Mouse (Mus musculus) c-Kit-positive CD71-positive TER-119-negative erythroid progenitor cells, embryonic 14.5 days (primary cell): ENCODE results near the gene Slc26a8.
"Not testable (repeated sequence)": the region's sequence is repeated elsewhere in the genome, so short reads cannot be mapped to it uniquely, and the experiment has no call there.

Source experiments
- DNase-seq: peaks from one replicate; pipeline ENCODE4 v3.0.0-alpha.2; 2013; ENCODE audit warnings: low read depth

Gene Slc26a8

DNA sequence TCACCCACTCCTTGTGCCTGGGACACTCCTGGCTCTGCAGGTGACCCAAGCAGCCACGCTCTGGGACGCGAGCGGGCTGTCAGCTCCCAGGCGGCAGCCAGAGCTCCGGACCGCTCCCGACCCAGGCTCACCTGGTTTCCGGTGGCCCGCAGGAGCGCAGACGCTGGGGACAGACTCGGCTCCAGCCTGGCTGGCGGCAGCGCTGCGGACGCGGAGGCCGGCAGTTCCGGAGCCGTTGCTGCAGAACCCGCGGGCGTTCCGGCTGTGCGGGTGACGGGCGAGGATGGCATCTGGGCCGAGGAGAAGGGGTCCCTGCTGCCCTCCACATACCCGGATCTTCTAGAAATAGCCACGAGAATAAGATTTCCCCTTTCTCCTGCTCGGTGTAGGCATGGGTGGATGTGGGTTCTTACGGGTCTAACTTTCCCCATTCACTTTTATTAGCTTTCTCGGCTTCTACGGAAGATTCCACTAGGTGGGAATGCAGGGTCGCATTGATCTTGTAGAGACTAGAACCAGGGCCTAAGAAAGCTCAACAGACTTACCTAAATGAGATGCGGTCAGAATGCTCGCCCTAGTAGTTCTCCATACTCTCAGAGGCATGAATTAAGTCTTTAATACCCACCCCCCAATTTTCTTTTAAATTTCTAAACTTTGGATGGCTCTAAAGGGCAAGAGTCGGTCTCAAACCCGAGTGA is at the start of gene Slc26a8:
Gene Slc26a8 (minus strand): TSS at position 648 of the 698 bp plus-strand sequence.
- no peak for DNase-seq

DNA sequence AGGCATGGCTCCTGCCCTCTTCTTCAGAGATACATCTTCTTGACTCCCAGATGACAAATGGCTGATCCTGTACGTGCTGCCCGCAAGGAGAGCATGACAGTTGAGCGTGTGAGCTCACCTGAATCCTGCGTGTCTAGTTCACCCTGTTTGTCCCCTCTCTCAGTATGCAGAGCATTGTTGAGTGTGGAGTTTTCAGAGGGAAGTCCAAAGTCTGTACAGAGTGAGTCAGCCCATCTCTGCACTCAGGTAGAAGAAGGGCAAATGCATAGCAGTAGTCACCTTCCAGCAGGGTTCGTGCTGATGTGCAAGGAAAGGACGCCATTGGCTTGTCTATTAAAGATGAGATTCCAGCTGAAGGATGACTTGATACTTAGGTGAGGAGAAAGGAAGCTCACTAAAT is 49.2 kb upstream of the Slc26a8 start:
- DNase-seq, result no peak

DNA sequence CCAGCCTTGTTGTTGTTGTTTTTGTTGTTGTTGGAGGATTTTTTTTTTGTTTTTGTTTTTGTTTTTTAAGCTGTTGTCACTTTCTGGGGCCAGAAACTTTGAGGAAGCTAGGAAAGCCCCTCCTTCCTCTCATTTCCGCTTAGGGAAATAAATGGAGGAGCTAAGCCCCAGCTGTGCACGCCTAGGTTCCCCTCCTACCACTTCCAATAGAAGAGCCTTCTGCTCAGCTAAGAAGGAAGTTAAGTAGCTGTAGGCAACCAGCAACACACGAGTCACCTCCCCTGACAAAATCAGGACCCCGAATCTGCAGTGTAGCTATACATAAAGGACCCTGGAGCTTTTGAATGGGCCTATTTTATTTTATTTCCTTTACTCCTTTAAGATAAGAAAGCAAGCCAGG is 47.9 kb upstream of the Slc26a8 start:
- no peak for DNase-seq

DNA sequence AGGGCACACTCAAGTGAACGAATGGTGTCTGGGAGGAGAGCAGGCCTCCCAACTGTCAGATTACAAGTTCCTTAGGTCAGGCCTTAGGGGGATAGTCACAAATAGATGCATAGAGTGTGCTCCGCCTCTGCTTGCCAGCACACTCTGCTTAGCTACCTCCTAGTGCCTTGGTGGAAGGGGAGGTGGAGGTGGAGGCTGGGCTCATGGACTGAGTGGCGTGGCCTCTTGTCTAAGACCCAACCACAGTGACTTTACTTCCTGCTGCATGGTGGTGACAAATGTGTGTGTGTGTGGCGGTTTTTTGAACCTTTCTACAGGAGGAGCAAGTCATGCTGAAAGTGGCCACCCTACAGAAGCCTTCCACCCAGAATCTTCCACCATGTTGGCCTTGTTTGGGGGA is 46.5 kb upstream of the Slc26a8 start:
- no peak for DNase-seq

DNA sequence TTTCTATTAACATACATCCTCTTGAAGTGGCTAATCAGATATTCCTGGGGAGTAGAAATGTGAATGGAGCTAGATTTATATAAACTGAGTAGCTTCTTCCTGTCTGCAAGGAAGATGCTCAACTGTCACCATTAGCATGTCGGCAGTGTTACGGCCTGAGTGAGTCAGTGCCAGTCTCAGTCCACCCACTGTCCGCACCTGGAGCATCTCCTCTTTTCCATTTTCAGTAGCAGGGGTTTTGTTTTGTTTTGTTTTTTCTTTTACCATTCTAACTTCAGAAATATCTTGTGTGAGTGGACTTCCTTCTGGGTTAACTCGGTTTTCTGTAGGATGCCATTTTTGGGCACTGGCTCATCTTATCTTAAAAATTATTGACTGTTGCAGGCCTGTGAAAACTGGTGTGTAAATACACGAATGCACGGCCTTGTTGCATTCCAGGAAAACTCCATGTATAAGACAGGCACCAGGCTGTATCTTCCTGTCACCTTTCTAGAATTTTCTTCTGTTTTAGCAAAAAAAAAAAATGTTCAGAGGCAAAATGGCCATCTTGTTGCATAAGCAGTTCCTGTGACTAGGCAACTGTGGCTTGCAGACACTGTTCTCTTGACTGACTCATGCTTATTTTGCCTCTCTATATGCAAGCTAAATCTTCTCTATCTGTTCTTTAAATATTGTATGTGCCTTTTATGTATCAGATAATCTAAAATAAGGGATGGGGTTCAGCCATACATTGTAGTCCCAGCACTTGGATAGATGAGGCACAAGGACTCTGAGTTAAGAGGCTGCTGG is 45.5 kb upstream of the Slc26a8 start:
- DNase-seq, result no peak

DNA sequence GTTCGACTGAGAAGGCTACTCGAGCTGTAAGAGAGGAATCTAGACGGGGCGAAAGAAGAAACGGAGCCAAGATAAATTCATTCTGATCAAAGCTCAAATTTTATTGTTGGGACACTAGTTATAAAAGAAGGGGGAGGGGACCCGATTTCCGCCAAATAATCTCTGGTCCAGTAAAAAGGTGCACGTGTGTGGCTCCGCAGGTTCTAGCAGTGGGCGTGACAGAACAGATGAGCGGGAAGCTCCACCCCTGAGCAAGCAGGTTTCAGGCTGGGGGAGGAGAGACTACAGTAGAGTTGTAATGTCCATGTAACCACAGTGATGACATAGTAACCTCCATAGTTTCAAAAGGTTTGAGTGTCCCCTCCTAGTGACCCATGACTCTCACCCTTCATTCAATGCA is 37.5 kb upstream of the Slc26a8 start:
- not testable (repeated sequence) for DNase-seq

DNA sequence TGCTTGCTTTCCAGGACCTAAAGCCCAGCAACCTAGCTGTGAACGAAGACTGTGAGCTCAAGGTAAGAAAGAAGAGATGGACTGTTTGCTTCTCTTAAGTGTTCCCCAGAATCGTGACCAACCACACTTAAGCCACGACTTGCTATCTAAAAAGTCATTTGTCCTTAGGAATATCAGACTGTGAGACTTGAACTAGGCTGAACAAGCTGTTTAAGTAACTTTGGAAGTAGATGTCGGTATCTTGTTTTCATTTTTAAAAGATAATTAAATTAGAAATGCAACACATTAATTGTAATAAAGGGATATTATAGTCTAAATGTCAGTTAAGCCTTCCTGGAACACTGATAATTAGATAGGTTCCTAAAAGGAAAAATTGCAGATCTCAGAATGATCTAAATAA is 35.8 kb upstream of the Slc26a8 start, which contains the start of gene AC170998.1:
Gene AC170998.1 (plus strand): TSS at position 301 of the 400 bp plus-strand sequence.
- DNase-seq, result no peak

DNA sequence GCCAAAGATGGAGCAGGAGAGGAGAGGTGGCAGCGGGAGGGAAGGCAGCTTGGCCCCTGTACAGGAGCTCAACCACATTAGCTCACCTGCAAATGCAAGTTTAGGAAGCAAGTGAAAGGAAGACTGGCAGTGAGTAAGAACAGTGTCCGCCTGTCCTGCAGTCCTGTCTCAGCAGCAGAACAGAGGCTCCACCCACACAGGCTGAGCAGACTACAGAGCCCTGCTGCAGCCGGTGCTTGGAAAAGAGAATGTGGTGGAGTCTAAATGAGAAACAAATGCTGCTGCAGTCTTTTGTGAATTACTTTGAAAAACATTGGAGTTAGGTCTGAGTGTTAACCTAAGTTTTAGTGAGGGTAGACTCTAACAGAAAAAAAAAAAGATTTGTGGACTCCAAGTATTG is 27.5 kb upstream of the Slc26a8 start:
- no peak for DNase-seq

DNA sequence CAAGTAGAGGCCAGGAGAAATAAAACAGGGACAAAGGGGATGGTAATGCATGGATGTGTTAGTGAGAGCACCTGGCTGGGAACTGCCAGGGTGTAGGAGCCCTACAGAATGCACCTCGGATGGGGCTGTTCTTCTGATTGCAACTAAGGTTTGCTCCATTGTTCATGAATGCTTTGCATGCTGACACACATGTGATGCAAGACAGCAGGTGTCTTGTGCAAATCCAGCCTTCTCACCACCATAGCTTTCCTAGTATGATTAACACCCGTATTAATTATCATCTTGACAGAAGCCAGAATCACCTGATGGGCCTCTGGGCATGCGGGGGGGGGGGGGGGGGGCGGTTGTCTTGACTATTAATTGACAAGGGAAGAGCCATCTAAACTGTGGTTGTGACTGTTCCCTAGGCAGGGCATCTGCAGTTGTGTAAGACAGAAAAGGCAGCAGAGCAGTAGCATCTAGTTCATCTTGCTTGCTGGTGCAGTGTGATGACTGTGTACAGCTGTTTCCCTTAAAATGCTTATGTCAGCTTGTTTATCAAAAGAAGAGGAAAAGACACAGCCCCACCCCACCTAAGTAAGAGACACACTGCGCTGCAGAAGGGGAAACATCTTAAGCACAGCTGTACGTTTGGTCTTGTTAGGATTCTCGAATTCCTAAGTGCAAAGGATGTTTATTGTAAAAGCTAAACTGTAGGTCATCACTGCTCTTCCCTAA is 26.0 kb upstream of the Slc26a8 start:
- DNase-seq, result no peak

DNA sequence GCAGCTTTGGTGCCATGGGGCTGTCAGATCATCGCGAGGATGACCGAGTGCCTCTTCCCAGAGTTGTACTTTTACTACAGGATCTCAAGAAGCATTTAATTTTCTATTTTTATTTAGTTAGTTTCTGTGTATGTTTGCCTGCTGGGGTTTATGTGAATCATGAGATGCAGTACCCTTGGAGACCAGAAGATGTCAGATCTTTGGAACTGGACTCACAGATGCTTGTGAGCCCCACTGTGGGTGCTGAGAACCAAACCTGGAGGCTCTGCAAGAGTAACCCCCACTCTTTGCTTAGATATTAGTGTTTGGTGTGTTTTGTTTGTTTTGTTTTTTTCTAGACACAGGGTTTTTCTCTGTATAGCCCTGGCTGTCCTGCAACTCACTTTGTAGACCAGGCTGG is 24.0 kb upstream of the Slc26a8 start:
- DNase-seq, result no peak

DNA sequence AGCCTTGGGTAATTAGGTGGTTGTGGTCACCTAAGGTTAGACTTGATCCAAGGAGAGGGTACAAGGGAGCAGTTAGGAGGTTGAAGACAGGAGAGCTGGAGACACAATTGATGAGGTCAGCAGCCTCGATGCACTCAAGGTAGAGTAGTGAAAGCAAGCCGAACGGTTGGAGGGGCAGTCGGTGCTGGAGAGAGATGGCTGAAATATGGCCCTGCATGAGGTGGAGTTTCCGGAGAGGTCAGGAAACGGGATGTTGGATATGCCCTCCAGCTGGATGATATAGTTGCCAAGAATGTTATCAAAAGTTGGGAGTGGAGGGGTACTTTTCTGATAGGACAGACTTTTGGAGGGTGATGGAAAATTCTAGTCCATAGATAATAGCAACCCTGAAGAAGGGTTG is 22.3 kb upstream of the Slc26a8 start:
- DNase-seq, result no peak

DNA sequence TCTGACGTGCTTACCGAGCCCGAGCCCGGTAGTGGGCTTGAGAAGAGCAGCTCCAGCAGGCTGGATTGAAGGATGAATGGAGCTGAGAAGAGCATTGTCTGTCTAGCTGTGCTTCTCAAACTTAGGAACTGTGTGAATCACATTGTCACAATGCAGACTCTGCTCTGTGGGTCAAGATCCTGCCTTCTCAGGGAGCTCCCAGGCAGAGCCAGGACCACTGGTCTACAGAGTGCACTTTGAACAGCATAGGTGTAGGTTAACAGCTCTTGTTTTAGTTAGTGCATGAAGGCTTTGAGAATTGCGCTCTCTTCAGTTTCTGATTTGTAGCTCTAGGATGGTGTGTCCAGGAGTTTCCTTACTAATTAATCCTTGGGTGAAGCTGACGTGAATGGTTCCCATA is 21.2 kb upstream of the Slc26a8 start:
- DNase-seq, result no peak

DNA sequence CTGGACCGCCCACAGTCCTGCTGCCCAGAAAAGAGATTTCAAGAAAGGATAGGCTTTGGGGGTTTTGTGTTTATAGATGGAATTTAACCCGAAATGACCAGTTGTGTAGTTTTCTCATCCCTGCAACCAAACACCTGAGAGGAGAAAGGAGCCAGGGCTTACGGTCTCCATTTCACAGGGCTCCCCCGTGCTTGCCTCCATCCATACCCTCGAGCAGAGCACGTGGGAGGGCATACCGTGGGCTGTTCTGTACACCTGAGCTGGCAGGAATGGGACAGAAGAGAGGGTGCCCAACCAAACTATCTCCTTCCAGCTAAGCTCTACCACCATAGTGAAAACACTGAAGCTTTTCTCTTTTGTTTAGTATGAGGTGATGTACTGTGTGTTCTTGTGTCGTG is 20.3 kb upstream of the Slc26a8 start:
- no peak for DNase-seq

DNA sequence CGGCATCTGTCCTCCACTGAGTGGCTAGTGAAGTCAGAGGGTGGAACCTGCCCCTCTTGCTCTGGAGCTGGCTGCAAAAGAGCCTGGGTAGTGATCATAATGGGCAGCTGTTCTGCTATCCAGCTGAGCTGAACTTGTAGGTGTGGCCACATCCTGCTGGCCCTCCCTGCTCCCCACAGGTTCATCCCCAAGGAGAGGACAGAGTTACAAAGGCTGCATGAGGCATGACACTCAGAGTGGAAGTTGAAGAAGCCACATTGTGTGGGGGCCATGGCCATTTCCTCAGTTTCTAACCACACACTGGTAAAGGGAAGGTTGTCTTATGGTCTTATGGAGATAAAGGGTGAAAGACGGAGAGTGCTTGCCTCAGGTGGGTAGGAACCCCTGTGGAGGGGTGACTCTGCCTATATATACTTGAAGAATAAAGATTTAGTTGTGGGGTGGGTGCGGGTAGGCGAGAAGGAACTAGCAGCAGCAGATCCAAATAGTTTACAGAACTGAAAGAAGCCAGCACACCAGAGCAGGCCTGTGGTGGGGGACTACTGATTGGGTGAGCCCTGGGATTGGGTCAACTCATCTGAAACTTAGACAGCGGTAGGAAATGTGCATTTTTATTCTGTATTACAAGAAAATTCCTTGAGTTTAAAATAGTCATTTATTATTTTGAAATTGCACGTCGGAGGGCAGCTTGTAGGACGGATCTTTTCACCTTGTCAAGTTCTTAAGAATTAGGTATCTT is 19.7 kb upstream of the Slc26a8 start:
- no peak for DNase-seq

DNA sequence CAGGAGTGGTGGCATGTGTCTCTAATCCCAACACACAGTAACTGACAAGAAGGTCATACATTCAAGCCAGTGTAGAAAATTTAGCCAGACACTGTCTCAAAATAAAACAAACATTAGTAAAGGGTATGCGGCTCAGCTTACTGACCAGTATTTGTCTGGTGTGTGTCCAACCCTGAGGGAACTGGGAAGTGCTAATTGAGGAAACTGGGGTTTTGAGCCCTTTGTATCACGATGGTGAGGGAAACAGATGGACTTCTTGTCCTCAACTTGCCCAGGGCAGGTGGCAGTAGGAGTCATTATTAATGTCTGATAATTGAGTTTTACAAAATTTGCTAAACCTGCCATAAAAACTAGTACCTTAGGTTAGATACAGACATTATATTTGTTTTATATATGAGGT is 19.0 kb upstream of the Slc26a8 start:
- no peak for DNase-seq

DNA sequence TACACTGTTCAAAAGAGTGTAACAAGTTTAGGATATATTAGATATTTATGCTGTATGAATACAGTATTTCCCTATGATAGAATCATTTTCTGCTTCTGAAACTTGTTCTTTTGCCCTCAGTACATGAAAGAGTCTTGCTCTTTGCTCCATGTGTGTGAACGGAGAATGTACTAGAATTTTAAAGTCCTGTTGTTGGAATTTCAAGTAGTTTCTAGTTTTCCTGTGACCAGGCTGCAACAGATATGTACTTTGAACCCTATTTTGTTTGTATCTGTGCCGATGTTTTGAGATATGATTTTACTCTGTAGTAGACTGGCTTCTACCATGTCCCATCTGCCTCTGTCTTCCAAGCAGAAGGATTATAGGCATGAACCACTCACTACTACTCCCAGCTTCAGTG is 17.8 kb upstream of the Slc26a8 start:
- DNase-seq, result no peak

DNA sequence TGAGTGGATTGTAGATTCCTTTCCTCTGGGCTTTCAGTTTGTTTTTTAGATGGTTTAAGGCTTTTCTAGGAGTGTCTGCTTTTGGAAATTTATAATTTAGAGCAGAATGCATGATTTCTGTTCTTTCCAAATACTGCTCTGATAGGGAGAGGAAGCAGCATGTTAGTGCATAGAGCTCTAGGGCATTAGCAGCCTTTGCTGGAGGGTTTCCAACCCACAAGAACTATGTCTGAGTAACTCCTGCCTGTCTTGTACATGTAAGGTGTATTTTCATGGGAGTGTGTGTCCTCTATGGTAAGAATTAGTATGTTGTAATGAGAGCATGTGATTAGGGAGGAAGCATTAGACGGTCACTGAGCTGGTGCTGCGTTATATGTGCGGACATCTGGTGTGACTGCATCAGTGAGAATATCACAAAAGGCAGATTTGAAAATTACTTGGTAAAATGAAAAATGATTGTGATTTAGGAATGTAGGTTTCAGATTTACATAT is 17.1 kb upstream of the Slc26a8 start:
- DNase-seq, result no peak

DNA sequence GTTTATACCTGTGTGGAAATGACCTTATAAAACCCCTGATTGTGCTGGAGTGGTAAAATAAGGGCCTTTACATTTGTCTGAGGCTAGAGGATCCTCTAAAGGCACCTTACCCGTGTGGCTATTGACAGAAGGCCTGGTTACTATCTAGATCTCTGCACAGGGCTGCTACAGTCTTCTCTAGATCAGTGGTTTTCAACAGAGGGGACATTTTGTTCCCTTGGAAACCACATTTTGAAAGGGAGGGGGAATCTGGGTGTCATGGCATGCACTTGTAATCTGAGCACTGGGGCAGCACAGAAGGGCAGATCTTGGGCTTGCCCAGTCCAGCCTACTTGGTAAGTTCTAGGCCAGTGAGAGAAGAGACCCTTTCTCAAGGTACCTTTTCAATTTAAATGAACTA is 16.7 kb upstream of the Slc26a8 start:
- no peak for DNase-seq

DNA sequence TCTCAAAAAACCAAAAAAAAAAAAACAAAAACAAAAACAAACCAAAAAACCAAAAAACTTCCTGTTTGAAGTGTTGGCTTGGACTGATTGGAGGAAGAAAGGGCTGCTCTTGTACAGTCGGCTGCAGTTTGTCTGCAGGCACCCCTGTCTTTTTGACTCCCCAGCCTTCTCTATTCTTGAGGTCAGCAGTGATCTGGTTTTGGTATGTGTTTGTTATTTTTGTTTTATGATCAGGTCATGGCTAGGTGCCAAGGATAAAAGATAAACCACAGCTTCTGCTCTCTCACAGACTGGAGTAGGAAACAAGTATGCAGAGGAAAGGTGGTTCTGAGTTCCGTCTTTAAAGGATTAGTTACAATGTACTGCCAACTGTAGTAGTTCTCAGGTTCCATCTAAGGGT is 12.6 kb upstream of the Slc26a8 start:
- DNase-seq, result no peak

DNA sequence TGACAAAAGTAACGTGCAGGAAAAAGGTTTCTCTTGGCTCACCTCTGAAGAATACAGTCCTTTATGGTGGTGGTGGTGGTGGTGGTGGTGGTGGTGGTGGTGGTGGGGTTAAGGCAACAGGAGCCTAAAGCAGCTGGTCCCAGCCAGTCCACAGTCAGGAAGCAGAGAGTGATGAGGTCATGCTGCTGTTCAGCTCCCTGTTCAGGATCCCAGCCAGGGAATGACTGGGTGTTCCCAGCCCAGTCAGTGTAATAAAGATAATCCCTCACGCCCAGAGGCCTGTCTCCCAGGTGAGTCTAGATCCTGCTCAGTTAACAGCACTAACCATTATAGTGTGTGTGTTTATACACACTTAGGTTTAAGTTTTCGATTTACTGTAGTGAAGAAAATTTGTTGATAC is 11.7 kb upstream of the Slc26a8 start:
- no peak for DNase-seq

DNA sequence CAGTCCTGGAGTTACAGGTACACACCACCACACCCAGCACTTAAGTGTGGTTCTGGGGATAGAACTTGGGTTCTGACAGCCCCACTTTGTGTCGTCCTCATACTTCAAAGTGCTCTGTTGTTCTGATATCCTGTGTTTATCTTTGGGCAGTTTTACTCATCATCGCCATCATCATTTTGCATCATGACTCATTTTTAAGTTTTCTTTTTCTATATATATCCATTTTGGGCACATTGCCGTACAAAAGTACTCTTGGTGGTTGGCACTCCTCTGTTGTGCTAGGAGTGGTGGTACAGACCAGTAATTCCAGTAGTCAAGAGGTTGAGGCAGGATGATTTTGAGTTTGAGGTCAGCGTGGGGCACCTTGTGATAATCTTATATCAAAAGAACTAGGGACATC is 11.1 kb upstream of the Slc26a8 start:
- DNase-seq, result no peak

DNA sequence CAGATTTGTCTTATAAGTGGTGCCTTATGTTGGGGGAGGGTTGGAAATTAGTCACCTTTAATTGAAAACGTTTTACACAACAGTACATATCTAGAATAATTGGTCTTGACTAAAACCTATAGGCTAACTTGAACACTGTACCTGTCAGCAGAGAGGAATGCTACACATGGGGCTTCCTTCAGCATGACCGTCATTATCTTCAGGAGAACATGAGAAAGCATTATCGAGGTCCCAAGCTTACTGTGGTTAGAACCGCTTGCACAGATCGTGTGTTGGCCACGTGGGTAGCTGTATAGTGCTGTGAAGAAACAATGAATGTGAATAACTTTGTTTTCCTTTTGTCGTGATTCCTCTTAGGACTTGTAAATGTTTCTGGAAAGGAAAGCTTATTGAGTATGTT is 9.8 kb upstream of the Slc26a8 start:
- no peak for DNase-seq
